Mouse (Mus musculus) spleen, adult 2 months (tissue): Measurements from ENCODE around the gene Hes1.

Experiments
- CTCF ChIP-seq: fragments of 200-500 bp; IDR thresholded peaks from 2 replicates; pipeline ENCODE4 v1.5.1; 2011; ENCODE audit warnings: mild to moderate bottlenecking, inconsistent platforms; ENCODE audit not compliant: insufficient read depth, insufficient read length, insufficient replicate concordance; ENCODE audit errors: extremely low read depth
- POLR2A ChIP-seq: fragments of 200-500 bp; IDR thresholded peaks from 2 replicates; pipeline ENCODE4 v1.6.1; 2011; ENCODE audit warnings: low read depth, low read length, inconsistent platforms

- TF ChIP-seq POLR2A (no peak), CTCF (no peak)
These were observed 44.1 kb upstream of the Hes1 start for GRCm38 (mm10) chr16:30020124-30020523.
